Mouse (Mus musculus): Measurements from ENCODE around the gene Nkain2. TPM values are rescaled to one million over a fixed set of nuclear protein-coding genes. Genes with fewer than 3 reads are reported as not detected.

The Nkain2 gene
- total and polyA plus RNA-seq, 3 experiments, result 0.04 to 0.21 (median 0.09) TPM

GRCm38 (mm10) chr10:32576559-32577275 lies 313.5 kb downstream of the Nkain2 start:
- no peak for DNase-seq

GRCm38 (mm10) chr10:32557673-32558072 lies 332.6 kb downstream of the Nkain2 start:
- no peak for DNase-seq

GRCm38 (mm10) chr10:32536057-32536456 lies 354.2 kb downstream of the Nkain2 start:
- DNase-seq, result no peak

GRCm38 (mm10) chr10:32510821-32511220 lies 379.4 kb downstream of the Nkain2 start:
- no peak for DNase-seq

GRCm38 (mm10) chr10:32494591-32495182 lies 395.6 kb downstream of the Nkain2 start:
- DNase-seq, result no peak

GRCm38 (mm10) chr10:32493600-32493999 lies 396.7 kb downstream of the Nkain2 start:
- no peak for DNase-seq

GRCm38 (mm10) chr10:32462726-32463125 lies 427.5 kb downstream of the Nkain2 start:
- no peak for DNase-seq

- DNase-seq, result no peak
Observed at GRCm38 (mm10) chr10:32439932-32440519, 450.2 kb downstream of the Nkain2 start.

- DNase-seq, result no peak
Observed at GRCm38 (mm10) chr10:32414228-32414627, 476.0 kb downstream of the Nkain2 start.

- DNase-seq, result no peak
Observed at GRCm38 (mm10) chr10:32411331-32411730, 478.9 kb downstream of the Nkain2 start.

GRCm38 (mm10) chr10:32400961-32401360 lies 489.3 kb downstream of the Nkain2 start:
- no peak for DNase-seq

- no peak for DNase-seq
Observed at GRCm38 (mm10) chr10:32393859-32394521, 496.3 kb downstream of the Nkain2 start.

- DNase-seq, result no peak
Observed at GRCm38 (mm10) chr10:32393326-32393725, 496.9 kb downstream of the Nkain2 start.

GRCm38 (mm10) chr10:32312754-32313153 lies 577.5 kb downstream of the Nkain2 start:
- no peak for DNase-seq

GRCm38 (mm10) chr10:32301024-32301597 lies 589.2 kb downstream of the Nkain2 start:
- DNase-seq, result no peak

- no peak for DNase-seq
Observed at GRCm38 (mm10) chr10:32290487-32290886, 599.8 kb downstream of the Nkain2 start.

- no peak for DNase-seq
Observed at GRCm38 (mm10) chr10:32283690-32284089, 606.6 kb downstream of the Nkain2 start.

GRCm38 (mm10) chr10:32243266-32243882 lies 646.9 kb downstream of the Nkain2 start:
- DNase-seq, result no peak

GRCm38 (mm10) chr10:32241168-32241567 lies 649.1 kb downstream of the Nkain2 start:
- no peak for DNase-seq

- no peak for DNase-seq
Observed at GRCm38 (mm10) chr10:32182951-32183350, 707.3 kb downstream of the Nkain2 start.

GRCm38 (mm10) chr10:32091354-32091753 lies 798.9 kb downstream of the Nkain2 start:
- DNase-seq, result no peak

- no peak for DNase-seq
Observed at GRCm38 (mm10) chr10:32060396-32060795, 829.9 kb downstream of the Nkain2 start.
